Mouse (Mus musculus): ENCODE measurements around the gene Ppp1r32. TPM values are rescaled to one million over a fixed set of nuclear protein-coding genes. Genes with fewer than 3 reads are reported as not detected.
A peak's percentile ranks its signal among the peaks of the same experiment; 100 is the strongest.

Gene Ppp1r32
- 0.51 TPM in 1 of 2 replicates, not detected in the other for polyA plus RNA-seq (2016; fragmentation: Nextera tagmentation; extraction: Ambion mirVana)

- no peak within 1 kb of the TSS for H3K4me3 ChIP-seq
- H3K27ac ChIP-seq = no peak within 1 kb of the TSS
- H3K36me3 ChIP-seq = no peaks in the 10 kb centered on the region
- no peaks in the 10 kb centered on the region for H3K9me3 ChIP-seq
- no peak within 1 kb of the TSS for H3K9ac ChIP-seq
- 0 out of 2 replicates have a peak, but pooled peaks have one; percentile 31 for ATAC-seq (ENCODE audit: low FRiP score, low read depth)
- no peaks in the 10 kb centered on the region for H3K27me3 ChIP-seq (replicated peaks)
- no peak within 1 kb of the TSS for H3K4me2 ChIP-seq (replicated peaks)
- peaks cover 5% of the 10 kb centered on the region for H3K4me1 ChIP-seq
- WGBS = 34% methylated on average over 6 of the region's 6 CpGs
Measured at GRCm38 (mm10) chr19:10482703-10483102, at the start of gene Ppp1r32. Gene Ppp1r32 (minus strand): TSS chr19:10482928.

- H3K9ac ChIP-seq = no peak overlapping the region
- H3K4me3 ChIP-seq = no peak overlapping the region
- H3K4me1 ChIP-seq = peaks cover 11% of the 10 kb centered on the region
- no peaks in the 10 kb centered on the region for H3K9me3 ChIP-seq
- H3K27me3 ChIP-seq (replicated peaks) = no peaks in the 10 kb centered on the region
- WGBS = 100% methylated on average over 1 of the region's 1 CpGs
- H3K36me3 ChIP-seq = peaks cover 52% of the 10 kb centered on the region
- H3K27ac ChIP-seq = no peak overlapping the region
- H3K4me2 ChIP-seq (replicated peaks) = no peak overlapping the region
- ATAC-seq (ENCODE audit: low FRiP score, low read depth) = no peak
Measured at GRCm38 (mm10) chr19:10530082-10530481, 47.4 kb upstream of the Ppp1r32 start.

GRCm38 (mm10) chr19:10525910-10526309 is 43.2 kb upstream of the Ppp1r32 start, which contains the start of gene Sdhaf2:
Gene Sdhaf2 (minus strand): TSS chr19:10526142.
- H3K36me3 ChIP-seq = peaks cover 19% of the 10 kb centered on the region
- no peaks in the 10 kb centered on the region for H3K9me3 ChIP-seq
- peak within 1 kb of the TSS; percentile 94 for H3K27ac ChIP-seq
- H3K27me3 ChIP-seq (replicated peaks) = no peaks in the 10 kb centered on the region
- ATAC-seq (ENCODE audit: low FRiP score, low read depth) = peak; percentile 33
- peak within 1 kb of the TSS; percentile 76 for H3K4me2 ChIP-seq (replicated peaks)
- peaks cover 19% of the 10 kb centered on the region for H3K4me1 ChIP-seq
- under 1% methylated on average over 11 of the region's 11 CpGs for WGBS
- H3K9ac ChIP-seq = peak within 1 kb of the TSS; percentile 98
- H3K4me3 ChIP-seq = peak within 1 kb of the TSS; percentile 98

DNA sequence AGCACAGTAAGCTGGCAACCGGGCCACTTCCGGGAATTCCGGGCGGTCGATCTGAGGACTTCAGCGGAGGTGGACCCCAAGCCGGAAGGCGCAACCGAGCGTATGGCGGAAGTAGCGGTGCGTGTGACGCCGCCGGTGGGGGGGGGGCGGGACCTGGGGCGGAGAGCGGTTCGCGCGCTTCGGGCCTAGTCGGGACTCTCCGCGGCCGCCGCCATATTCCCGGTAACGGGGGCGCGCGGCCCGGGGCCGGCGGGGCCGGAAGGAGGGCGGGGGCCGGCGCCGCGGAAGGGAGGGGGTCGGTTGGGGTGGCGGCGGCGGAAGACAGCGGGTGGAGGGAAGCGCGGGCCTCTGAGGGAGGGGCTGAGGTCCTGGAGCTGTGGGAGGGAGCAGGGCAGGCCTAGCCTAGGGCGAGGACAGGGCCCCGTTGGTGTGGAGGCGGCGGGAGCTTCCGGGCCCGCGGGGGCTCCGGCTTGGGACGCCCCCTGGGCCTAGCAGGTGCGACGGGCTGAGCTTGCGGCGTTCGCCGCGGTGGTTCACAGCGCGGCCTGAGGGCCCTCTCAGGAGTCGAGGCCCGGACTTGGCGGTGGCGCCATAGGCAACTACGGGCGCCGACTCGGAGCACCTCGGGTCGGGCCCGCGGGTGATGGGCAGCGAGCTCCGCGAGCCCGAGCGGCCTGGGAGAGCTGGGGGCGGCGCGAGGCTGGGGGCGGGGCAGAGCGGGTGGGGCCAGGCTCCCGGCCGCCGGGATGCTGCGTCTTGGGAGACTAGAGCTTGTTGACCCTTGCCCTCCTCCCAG is 42.6 kb upstream of the Ppp1r32 start, which contains the start of gene Cpsf7:
TSS of gene Cpsf7 (plus strand) at position 161 of the 796 bp plus-strand sequence.
- no peaks in the 10 kb centered on the region for H3K27me3 ChIP-seq (replicated peaks)
- H3K9me3 ChIP-seq = no peaks in the 10 kb centered on the region
- H3K4me1 ChIP-seq = peaks cover 19% of the 10 kb centered on the region
- WGBS = under 1% methylated on average over 92 of the region's 93 CpGs
- H3K9ac ChIP-seq = peak within 1 kb of the TSS; percentile 98
- ATAC-seq (ENCODE audit: low FRiP score, low read depth) = peak; percentile 93
- H3K4me2 ChIP-seq (replicated peaks) = peak within 1 kb of the TSS; percentile 76
- peaks cover 15% of the 10 kb centered on the region for H3K36me3 ChIP-seq
- peak within 1 kb of the TSS; percentile 94 for H3K27ac ChIP-seq
- H3K4me3 ChIP-seq = peak within 1 kb of the TSS; percentile 98

- H3K4me1 ChIP-seq = peaks cover 19% of the 10 kb centered on the region
- H3K27ac ChIP-seq = peak overlapping the region; percentile 94; the same call in 1 of the 2 replicates
- no peaks in the 10 kb centered on the region for H3K9me3 ChIP-seq
- peak overlapping the region; percentile 98 for H3K9ac ChIP-seq
- under 1% methylated on average over 19 of the region's 19 CpGs for WGBS
- H3K27me3 ChIP-seq (replicated peaks) = no peaks in the 10 kb centered on the region
- H3K36me3 ChIP-seq = peaks cover 10% of the 10 kb centered on the region
- ATAC-seq (ENCODE audit: low FRiP score, low read depth) = no peak
- H3K4me3 ChIP-seq = peak overlapping the region; percentile 98
- H3K4me2 ChIP-seq (replicated peaks) = peak overlapping the region; percentile 76
Measured at GRCm38 (mm10) chr19:10524784-10525105, 42.0 kb upstream of the Ppp1r32 start.

GRCm38 (mm10) chr19:10523483-10524080 is 40.9 kb upstream of the Ppp1r32 start:
- Histone ChIP-seq H3K4me1 (peaks cover 19% of the 10 kb centered on the region), H3K4me3 (no peak overlapping the region), H3K4me2 (replicated peaks) (peak overlapping the region; percentile 76; the same call in 1 of the 2 replicates), H3K9me3 (no peaks in the 10 kb centered on the region), H3K9ac (no peak overlapping the region), H3K36me3 (peaks cover 7% of the 10 kb centered on the region), H3K27ac (no peak overlapping the region), H3K27me3 (replicated peaks) (no peaks in the 10 kb centered on the region)
- 92% methylated on average over 5 of the region's 5 CpGs for WGBS
- ATAC-seq (ENCODE audit: low FRiP score, low read depth) = no peak

DNA sequence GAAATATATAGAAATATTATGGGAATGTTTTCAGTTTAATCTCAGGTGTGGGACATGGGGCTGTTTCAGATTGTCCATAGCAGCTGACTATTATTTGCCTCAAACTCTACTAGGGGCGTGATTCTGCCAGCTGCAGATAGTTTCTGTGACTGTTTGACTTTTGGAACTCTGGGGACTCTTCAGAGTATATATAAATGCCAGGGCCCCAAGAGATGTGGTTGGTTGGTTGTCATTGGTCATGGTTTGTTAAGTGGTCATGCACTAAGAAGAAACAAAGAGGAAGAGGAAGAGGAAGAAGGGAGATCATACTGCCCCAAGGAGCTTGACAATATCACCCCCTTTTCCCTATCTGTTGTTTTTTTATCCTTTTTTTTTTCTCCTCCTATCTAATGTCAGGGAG is 39.2 kb upstream of the Ppp1r32 start:
- no peak overlapping the region for H3K4me2 ChIP-seq (replicated peaks)
- no peaks in the 10 kb centered on the region for H3K9me3 ChIP-seq
- WGBS = 85% methylated on average over 1 of the region's 1 CpGs
- H3K27ac ChIP-seq = no peak overlapping the region
- H3K36me3 ChIP-seq = peaks cover 8% of the 10 kb centered on the region; the same call in 1 of the 2 replicates
- H3K27me3 ChIP-seq (replicated peaks) = no peaks in the 10 kb centered on the region
- H3K9ac ChIP-seq = no peak overlapping the region
- ATAC-seq (ENCODE audit: low FRiP score, low read depth) = no peak
- no peak overlapping the region for H3K4me3 ChIP-seq
- peaks cover 17% of the 10 kb centered on the region for H3K4me1 ChIP-seq

- WGBS = 59% methylated on average over 1 of the region's 1 CpGs
- Histone ChIP-seq H3K27ac (no peak overlapping the region), H3K9ac (no peak overlapping the region), H3K4me2 (replicated peaks) (no peak overlapping the region), H3K27me3 (replicated peaks) (no peaks in the 10 kb centered on the region), H3K4me3 (no peak overlapping the region), H3K36me3 (peaks cover 20% of the 10 kb centered on the region), H3K4me1 (peaks cover 8% of the 10 kb centered on the region; the same call in 1 of the 2 replicates), H3K9me3 (no peaks in the 10 kb centered on the region)
- no peak for ATAC-seq (ENCODE audit: low FRiP score, low read depth)
Measured at GRCm38 (mm10) chr19:10520355-10520754, 37.6 kb upstream of the Ppp1r32 start.

- ATAC-seq (ENCODE audit: low FRiP score, low read depth) = no peak
- no peaks in the 10 kb centered on the region for H3K9me3 ChIP-seq
- H3K9ac ChIP-seq = no peak overlapping the region
- H3K27me3 ChIP-seq (replicated peaks) = no peaks in the 10 kb centered on the region
- WGBS = 85% methylated on average over 6 of the region's 6 CpGs
- H3K27ac ChIP-seq = no peak overlapping the region
- H3K36me3 ChIP-seq = peaks cover 31% of the 10 kb centered on the region
- H3K4me3 ChIP-seq = no peak overlapping the region
- H3K4me2 ChIP-seq (replicated peaks) = no peak overlapping the region
- H3K4me1 ChIP-seq = no peaks in the 10 kb centered on the region
Measured at GRCm38 (mm10) chr19:10510759-10511330, 28.1 kb upstream of the Ppp1r32 start.

DNA sequence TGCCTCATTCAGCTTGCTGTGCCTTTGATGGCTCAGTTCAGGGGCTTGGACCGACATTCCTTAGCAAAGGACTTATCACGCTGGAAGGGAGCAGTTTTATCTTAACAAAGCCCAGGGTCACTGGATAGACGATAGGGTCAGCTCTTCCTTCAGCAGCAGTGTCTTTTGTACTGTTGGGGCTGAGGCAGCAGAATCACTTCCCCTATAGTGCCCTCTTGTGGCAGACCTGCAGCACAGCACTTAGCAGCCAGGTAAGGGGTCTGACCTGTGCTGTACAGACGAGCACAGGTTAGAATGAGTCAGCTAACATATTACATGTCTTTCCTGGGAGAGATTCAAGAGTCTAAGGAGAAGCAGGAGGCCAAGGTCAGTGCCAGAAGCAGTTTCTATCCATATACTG is 19.8 kb upstream of the Ppp1r32 start:
- Histone ChIP-seq H3K27ac (no peak overlapping the region), H3K9me3 (no peaks in the 10 kb centered on the region), H3K4me1 (no peaks in the 10 kb centered on the region), H3K4me3 (no peak overlapping the region), H3K27me3 (replicated peaks) (no peaks in the 10 kb centered on the region), H3K4me2 (replicated peaks) (no peak overlapping the region), H3K36me3 (peaks cover 41% of the 10 kb centered on the region), H3K9ac (no peak overlapping the region)
- ATAC-seq (ENCODE audit: low FRiP score, low read depth) = peak; percentile 78
- WGBS = 8% methylated on average over 4 of the region's 4 CpGs

- Histone ChIP-seq H3K4me2 (replicated peaks) (no peak overlapping the region), H3K27ac (no peak overlapping the region), H3K4me1 (no peaks in the 10 kb centered on the region), H3K4me3 (no peak overlapping the region), H3K27me3 (replicated peaks) (no peaks in the 10 kb centered on the region), H3K36me3 (peaks cover 32% of the 10 kb centered on the region), H3K9ac (no peak overlapping the region), H3K9me3 (no peaks in the 10 kb centered on the region)
- ATAC-seq (ENCODE audit: low FRiP score, low read depth) = no peak
- WGBS = 96% methylated on average over 8 of the region's 8 CpGs
Measured at GRCm38 (mm10) chr19:10500581-10500980, 17.9 kb upstream of the Ppp1r32 start.

DNA sequence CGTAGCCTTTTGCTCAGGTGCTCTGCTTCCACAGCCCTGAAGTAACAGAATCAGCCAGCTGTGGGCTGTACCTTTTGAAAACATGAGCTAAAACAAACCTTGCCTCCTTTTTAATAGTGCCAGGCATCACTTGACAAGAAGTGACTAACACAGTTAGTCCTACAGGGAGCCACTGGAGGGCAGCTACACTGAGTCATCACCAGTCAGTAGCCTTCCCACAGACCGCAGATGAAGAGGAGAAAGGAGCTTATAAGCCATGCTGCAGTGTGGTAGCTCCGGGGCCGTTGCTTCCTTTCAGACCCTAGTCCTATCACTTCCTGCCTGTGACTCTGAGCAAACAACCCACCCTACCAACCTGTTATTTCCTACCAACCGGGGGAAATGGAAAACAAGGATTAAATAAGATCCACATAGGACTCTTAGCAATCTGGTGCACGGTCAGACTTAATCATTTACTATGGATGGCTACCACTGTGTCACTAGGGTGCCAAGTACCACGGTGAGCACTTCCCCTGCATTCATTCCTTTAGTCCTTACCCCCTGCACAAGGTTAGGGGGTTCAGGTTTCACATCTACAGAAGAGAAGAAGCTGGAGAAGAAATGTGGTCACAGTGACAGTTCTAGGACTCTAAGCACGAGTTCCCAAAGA is 14.9 kb upstream of the Ppp1r32 start:
- no peak overlapping the region for H3K27ac ChIP-seq
- H3K9ac ChIP-seq = no peak overlapping the region
- H3K27me3 ChIP-seq (replicated peaks) = no peaks in the 10 kb centered on the region
- H3K4me3 ChIP-seq = no peak overlapping the region
- H3K4me2 ChIP-seq (replicated peaks) = no peak overlapping the region
- H3K4me1 ChIP-seq = peaks cover 8% of the 10 kb centered on the region; the same call in 1 of the 2 replicates
- no peak for ATAC-seq (ENCODE audit: low FRiP score, low read depth)
- H3K9me3 ChIP-seq = no peaks in the 10 kb centered on the region
- H3K36me3 ChIP-seq = peaks cover 26% of the 10 kb centered on the region
- WGBS = 55% methylated on average over 8 of the region's 8 CpGs
